Mouse (Mus musculus) forebrain, embryonic 14.5 days (tissue): ENCODE results near the gene Bud23. TPM values are rescaled to one million over a fixed set of nuclear protein-coding genes. Genes with fewer than 3 reads are reported as not detected.
"Not testable (repeated sequence)": the region's sequence is repeated elsewhere in the genome, so short reads cannot be mapped to it uniquely, and the experiment has no call there.

Experiments used
- ATAC-seq: fragments of 200-750 bp; cut with Nextera tagmentation; 2 replicates; pipeline ENCODE4 v1.8.0; 2017; ENCODE audit warnings: mild to moderate bottlenecking, moderate library complexity
- DNase-seq: peaks from one replicate; pipeline ENCODE4 v3.0.0-alpha.2; 2015; ENCODE audit warnings: low spot score
- H3K27ac ChIP-seq: fragments of 300-500 bp; sonication (generic); 2 replicates; pipeline ENCODE4 v1.5.1; 2014; ENCODE audit warnings: low read depth, mild to moderate bottlenecking, control low read depth, low read length, moderate library complexity
- H3K27me3 ChIP-seq: fragments of 300-500 bp; sonication (generic); replicated peaks from 2 replicates; pipeline ENCODE4 v1.6.1; 2014; ENCODE audit warnings: low read length, control low read depth, mixed read lengths; ENCODE audit not compliant: control insufficient read depth, insufficient read depth
- H3K36me3 ChIP-seq: fragments of 300-500 bp; sonication (generic); 2 replicates; pipeline ENCODE4 v1.6.1; 2014; ENCODE audit warnings: low read length, control low read depth; ENCODE audit not compliant: control insufficient read depth, insufficient read depth
- H3K4me1 ChIP-seq: fragments of 300-500 bp; sonication (generic); 2 replicates; pipeline ENCODE4 v1.6.1; 2014; ENCODE audit warnings: antibody characterized with exemption, low read length, control low read depth; ENCODE audit not compliant: control insufficient read depth, insufficient read depth
- H3K4me2 ChIP-seq: fragments of 300-500 bp; sonication (generic); 2 replicates; pipeline ENCODE4 v1.6.1; 2014; ENCODE audit warnings: mild to moderate bottlenecking, control low read depth, low read length
- H3K4me3 ChIP-seq: fragments of 300-500 bp; sonication (generic); 2 replicates; pipeline ENCODE4 v1.5.1; 2014; ENCODE audit warnings: low read depth, low read length, control low read depth
- H3K9ac ChIP-seq: fragments of 300-500 bp; sonication (generic); 2 replicates; pipeline ENCODE4 v1.6.1; 2014; ENCODE audit warnings: mild to moderate bottlenecking, low read length, control low read depth, moderate library complexity
- H3K9me3 ChIP-seq: fragments of 300-500 bp; sonication (generic); replicated peaks from 2 replicates; pipeline ENCODE4 v1.6.1; 2016; ENCODE audit warnings: low read length, control low read depth, mixed read lengths; ENCODE audit not compliant: control insufficient read depth
- WGBS: fragments of 180-500 bp; shearing (Covaris S2); extraction: QIAGEN DNeasy Blood & Tissue Kit; methylation state at CpG from one replicate; pipeline ENCODE4 v1.1.7; 2014; 5-methylcytosine and 5-hydroxymethylcytosine counted together
- polyA plus RNA-seq: library from polyadenylated mRNA; unstranded; fragments of >200 nt; fragmentation: Nextera tagmentation; extraction: Ambion mirVana; gene quantifications from 2 replicates; pipeline ENCODE4 v1.2.1, GENCODE M21; 2014

Bud23 gene
- polyA plus RNA-seq, result 89.1 and 92.7 TPM in 2 replicates

DNA sequence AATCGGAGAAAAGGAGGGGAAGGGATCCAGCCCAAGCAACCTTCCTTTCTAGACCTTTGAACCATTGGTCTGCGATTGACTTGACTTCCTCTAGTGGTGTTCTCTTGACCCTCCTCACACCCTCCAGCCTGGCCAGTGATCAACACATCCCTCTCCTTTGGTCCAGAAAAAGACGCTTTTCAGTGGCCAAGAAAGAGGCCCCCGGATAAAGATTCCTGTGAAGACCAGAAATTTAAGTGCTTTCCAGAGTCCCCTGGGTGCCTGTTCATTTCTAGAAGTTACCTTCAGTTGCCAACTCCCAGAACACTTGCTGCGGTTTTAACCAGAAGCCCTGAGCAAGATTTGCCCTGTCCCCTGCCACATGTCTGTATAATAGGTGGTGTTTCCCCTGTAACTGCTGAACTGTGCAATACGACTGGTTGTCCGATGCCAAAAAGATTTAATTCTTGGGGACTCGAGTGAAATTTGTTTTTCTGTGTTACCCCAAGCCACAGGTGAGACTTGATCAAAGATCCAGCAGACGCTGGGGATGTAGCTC, at the start of gene Bud23:
Gene Bud23 (minus strand): TSS at position 51 of the 538 bp plus-strand sequence.
- 85% methylated on average over 9 of the region's 9 CpGs for WGBS
- Histone ChIP-seq H3K36me3 (peaks cover 26% of the 10 kb centered on the region), H3K4me2 (peak within 1 kb of the TSS; percentile 92), H3K9ac (peak within 1 kb of the TSS; percentile 83), H3K4me3 (peak within 1 kb of the TSS; percentile 94), H3K27ac (peak within 1 kb of the TSS; percentile 68), H3K4me1 (peaks cover 17% of the 10 kb centered on the region)
- ATAC-seq, H3K9me3 ChIP-seq, DNase-seq, H3K27me3 ChIP-seq: not testable (repeated sequence)

DNA sequence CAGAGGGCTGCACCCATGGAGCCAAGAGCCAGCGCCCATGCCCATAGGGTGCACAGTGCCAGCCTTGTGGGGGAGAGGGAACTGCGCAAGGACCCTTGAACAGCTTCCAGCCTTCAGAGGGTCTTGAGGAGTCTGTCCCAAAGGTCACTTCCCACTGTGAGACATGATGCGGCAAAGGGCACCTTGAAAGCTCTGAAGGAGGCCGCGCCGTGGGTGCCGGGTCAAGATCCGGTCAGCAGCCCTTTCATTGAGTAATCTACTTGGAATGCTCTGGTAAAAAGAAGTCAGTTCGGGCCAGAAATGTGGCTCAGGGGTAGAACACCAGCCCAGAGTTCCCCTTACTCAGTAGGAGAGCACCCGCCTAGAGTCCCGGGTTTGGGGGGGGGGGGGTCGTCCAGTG, 49.0 kb upstream of the Bud23 start:
- no peak for ATAC-seq
- H3K27me3 ChIP-seq, result peaks cover 15% of the 10 kb centered on the region
- no peak overlapping the region for H3K4me3 ChIP-seq
- no peaks in the 10 kb centered on the region for H3K4me1 ChIP-seq
- H3K27ac ChIP-seq, result no peak overlapping the region
- H3K36me3 ChIP-seq, result no peaks in the 10 kb centered on the region
- 82% methylated on average over 12 of the region's 12 CpGs for WGBS
- DNase-seq, result no peak
- no peaks in the 10 kb centered on the region for H3K9me3 ChIP-seq
- H3K4me2 ChIP-seq, result no peak overlapping the region
- H3K9ac ChIP-seq, result no peak overlapping the region

DNA sequence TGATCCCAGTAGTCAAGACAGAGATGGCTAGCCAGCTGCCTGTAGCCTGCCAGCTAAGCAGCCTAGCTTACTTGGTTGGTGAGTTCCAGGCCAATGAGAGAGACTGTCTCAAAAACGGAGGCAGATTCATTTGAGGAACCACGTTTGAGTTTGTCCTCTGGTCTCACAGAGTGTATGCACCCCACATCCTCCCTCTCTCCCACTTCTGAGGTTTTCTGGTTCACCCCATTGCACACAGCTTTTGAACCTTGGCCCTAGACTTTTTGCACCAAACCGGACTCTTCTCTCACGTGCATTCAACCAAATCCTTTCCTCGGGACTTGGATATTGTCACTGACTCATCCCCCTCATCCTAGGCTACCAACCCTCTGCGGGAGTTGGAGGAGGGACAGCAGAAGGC, 45.2 kb upstream of the Bud23 start:
- Histone ChIP-seq H3K4me3 (no peak overlapping the region), H3K9ac (no peak overlapping the region), H3K27me3 (peaks cover 50% of the 10 kb centered on the region), H3K4me2 (no peak overlapping the region), H3K27ac (no peak overlapping the region), H3K9me3 (no peaks in the 10 kb centered on the region), H3K4me1 (0 out of 2 replicates have a peak, but pooled peaks cover 3% of the 10 kb centered on the region), H3K36me3 (no peaks in the 10 kb centered on the region)
- ATAC-seq, result no peak
- DNase-seq, result no peak
- WGBS, result 72% methylated on average over 6 of the region's 6 CpGs

DNA sequence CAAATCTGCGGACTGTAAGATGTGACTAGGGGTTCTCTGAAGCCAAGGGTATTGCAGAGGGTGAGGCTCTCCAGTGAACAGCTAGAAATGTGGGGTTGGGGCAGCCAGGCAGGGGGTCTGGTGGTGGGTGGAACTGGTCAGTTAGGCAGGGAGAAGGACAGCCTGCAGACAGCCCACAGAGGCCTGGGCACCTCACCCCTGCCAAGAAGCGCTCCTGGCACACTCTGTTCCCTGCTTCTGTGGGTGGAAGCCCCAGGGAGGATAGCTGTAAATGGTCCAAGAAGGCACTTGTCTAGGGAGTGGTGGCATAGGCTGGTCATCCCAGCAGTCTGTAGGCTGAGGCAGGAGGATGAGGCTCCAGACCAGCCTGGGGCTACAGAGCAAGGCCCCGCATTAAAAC, 44.7 kb upstream of the Bud23 start:
- ATAC-seq (no peak), DNase-seq (no peak)
- Histone ChIP-seq H3K4me3 (no peak overlapping the region), H3K9me3 (no peaks in the 10 kb centered on the region), H3K9ac (no peak overlapping the region), H3K27ac (no peak overlapping the region), H3K36me3 (no peaks in the 10 kb centered on the region), H3K27me3 (peaks cover 50% of the 10 kb centered on the region), H3K4me1 (0 out of 2 replicates have a peak, but pooled peaks cover 3% of the 10 kb centered on the region), H3K4me2 (no peak overlapping the region)
- 92% methylated on average over 3 of the region's 3 CpGs for WGBS

DNA sequence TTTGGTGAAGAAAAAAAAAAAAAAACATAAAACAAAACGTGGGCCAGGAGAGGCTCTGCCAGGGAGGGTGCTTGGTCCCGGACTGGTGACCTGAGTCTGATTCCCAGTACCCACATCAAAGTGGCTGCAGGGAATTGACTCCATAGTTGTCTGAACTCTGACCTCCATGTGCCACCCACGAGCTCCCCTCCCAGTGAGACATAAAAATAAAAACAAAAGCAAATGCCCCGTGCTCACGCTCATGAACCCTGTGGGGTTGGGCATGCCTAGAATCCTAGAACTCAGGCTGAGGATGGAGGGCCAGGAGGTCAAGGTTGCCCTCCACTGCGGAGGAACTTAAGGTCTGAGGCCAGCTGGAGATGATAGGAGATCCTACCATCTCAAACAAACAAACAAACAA, 44.3 kb upstream of the Bud23 start:
- Histone ChIP-seq H3K4me3 (no peak overlapping the region), H3K27me3 (peaks cover 50% of the 10 kb centered on the region), H3K36me3 (no peaks in the 10 kb centered on the region), H3K4me1 (0 out of 2 replicates have a peak, but pooled peaks cover 3% of the 10 kb centered on the region), H3K27ac (no peak overlapping the region), H3K4me2 (no peak overlapping the region), H3K9me3 (no peaks in the 10 kb centered on the region), H3K9ac (no peak overlapping the region)
- DNase-seq (no peak), ATAC-seq (no peak)
- WGBS, result 61% methylated on average over 6 of the region's 6 CpGs

DNA sequence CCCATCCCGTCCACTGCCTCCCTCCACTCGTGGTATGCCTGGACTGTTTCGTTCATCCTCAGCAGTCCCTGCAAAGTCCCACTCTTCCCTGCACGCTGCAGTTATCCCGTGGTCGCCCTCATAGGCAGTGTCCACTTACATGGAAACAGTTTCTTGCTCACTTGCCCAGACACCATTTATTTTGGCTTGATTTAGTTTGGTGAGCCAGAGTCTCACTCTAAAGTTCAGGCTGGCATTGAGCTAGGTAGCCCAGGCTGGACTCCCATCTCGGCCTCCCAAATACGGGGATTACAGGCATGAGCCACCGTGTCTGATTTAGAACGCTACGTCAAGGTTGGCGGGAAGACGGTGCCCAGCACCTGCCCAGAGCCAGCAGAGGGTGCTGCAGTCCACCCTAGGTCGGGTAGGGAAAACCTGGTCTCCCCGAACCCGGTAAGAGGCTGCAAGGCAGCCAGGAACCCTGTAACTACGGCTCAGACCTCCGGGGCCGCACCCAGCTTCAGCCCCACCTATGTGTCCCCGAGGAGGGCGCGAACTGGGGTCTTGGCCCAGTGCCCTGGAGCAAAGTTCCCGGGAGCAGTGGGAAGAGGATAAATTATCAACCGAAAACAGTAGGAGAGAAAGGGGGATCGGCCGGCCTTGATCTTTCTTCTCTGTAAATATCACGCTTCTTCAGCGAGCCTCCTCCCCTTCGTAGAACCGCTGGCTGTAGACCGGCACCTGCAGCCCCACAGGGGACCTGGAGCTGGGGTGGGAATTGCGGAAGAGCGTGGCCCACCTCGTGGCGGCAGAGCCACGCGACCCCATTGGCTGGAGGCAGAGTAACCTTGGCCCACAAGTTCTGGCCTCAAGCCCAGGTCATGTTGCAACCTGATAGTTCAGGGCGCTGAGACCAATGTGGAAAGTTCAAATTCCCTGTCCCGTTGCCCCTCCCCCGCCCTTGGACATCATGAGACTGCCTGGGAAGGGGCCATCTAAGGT, 43.1 kb upstream of the Bud23 start:
- peak overlapping the region; percentile 84 for H3K4me2 ChIP-seq
- 0 out of 2 replicates have a peak, but pooled peaks cover 3% of the 10 kb centered on the region for H3K4me1 ChIP-seq
- H3K27ac ChIP-seq, result no peak overlapping the region
- 0 out of 2 replicates have a peak, but pooled peaks have one; percentile 38 for ATAC-seq
- peaks cover 50% of the 10 kb centered on the region for H3K27me3 ChIP-seq
- H3K4me3 ChIP-seq, result peak overlapping the region; percentile 38
- WGBS, result 8% methylated on average over 40 of the region's 40 CpGs
- no peaks in the 10 kb centered on the region for H3K9me3 ChIP-seq
- H3K36me3 ChIP-seq, result no peaks in the 10 kb centered on the region
- DNase-seq, result peak; percentile 58
- no peak overlapping the region for H3K9ac ChIP-seq

DNA sequence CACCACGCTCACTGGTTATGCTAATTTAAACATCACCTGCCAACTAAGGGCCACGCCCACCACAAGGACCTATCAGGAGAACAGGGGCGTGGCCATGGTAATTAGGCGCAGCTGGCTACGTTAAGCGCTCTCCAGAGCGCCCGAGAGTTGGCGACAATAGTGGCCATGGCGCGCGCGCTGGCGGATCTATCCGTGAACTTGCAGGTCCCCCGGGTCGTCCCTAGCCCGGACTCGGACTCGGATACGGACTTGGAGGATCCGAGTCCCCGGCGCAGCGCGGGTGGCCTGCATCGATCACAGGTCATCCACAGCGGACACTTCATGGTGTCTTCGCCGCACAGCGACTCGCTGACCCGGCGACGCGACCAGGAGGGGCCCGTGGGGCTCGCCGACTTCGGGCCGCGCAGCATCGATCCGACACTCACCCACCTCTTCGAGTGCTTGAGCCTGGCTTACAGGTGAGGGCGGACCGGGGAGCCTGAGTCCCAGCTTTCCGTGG, 42.0 kb upstream of the Bud23 start:
- H3K27me3 ChIP-seq, result peaks cover 50% of the 10 kb centered on the region
- under 1% methylated on average over 48 of the region's 48 CpGs for WGBS

DNA sequence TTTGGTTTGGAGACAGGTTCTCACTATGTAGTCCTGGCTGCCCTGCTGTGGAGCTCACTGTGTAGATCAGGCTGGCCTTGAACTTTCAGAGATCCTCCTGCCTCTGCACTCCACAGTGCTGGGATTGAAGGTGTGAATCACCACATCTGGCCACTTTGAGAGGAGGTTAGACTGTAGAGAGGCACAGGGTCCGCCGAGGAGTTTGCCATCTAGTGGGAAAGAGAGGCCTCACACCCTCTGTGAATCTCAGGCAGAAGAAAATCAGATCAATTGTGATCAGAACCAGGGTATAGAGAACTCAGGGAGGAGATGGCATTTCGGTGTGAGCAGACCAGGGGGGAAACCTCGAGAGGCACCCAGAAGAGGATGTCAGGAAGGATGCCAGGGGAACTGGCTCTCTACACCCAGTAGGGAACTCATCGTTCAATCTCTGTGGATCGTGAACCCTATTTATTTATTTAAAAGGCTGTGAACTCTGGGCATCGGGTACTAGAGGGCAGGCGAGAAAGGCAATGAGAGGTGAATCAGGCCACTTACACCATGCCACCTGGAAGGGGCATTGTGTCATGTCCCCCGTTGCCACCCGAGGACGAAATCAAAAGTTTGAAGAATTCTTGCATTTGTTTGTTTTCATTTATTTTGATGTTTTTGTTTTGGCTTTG, 39.4 kb upstream of the Bud23 start:
- Histone ChIP-seq H3K36me3 (no peaks in the 10 kb centered on the region), H3K4me1 (0 out of 2 replicates have a peak, but pooled peaks cover 3% of the 10 kb centered on the region), H3K27me3 (peaks cover 38% of the 10 kb centered on the region), H3K9me3 (no peaks in the 10 kb centered on the region), H3K9ac (no peak overlapping the region), H3K4me2 (no peak overlapping the region), H3K4me3 (no peak overlapping the region), H3K27ac (no peak overlapping the region)
- ATAC-seq (no peak), DNase-seq (no peak)
- 67% methylated on average over 11 of the region's 11 CpGs for WGBS

More for the DNA sequence above, 42.0 kb upstream of the Bud23 start:
- DNase-seq (peak; percentile 97), ATAC-seq (peak; percentile 97)
- Histone ChIP-seq H3K9me3 (no peaks in the 10 kb centered on the region), H3K4me3 (peak overlapping the region; percentile 38), H3K36me3 (no peaks in the 10 kb centered on the region), H3K4me1 (0 out of 2 replicates have a peak, but pooled peaks cover 3% of the 10 kb centered on the region), H3K27ac (no peak overlapping the region), H3K9ac (peak overlapping the region; percentile 56), H3K4me2 (peak overlapping the region; percentile 84)
